Mouse (Mus musculus) right cerebral cortex, postnatal 4 days (tissue): ENCODE measurements around the gene Rreb1.

ENCODE experiments used
- DNase-seq: peaks from one replicate; pipeline ENCODE4 v3.0.0-alpha.2; 2022

Gene Rreb1

GRCm38 (mm10) chr13:37959239-37959907 lies 181.2 kb downstream of the Rreb1 start:
- no peak for DNase-seq

GRCm38 (mm10) chr13:37959936-37960335 lies 181.7 kb downstream of the Rreb1 start:
- DNase-seq, result no peak

GRCm38 (mm10) chr13:37962541-37962940 lies 184.3 kb downstream of the Rreb1 start:
- DNase-seq, result no peak

- peak; percentile 60 for DNase-seq
Observed at GRCm38 (mm10) chr13:37963354-37964007, 185.3 kb downstream of the Rreb1 start.

GRCm38 (mm10) chr13:37964128-37965087 lies 186.2 kb downstream of the Rreb1 start:
- DNase-seq, result no peak

- no peak for DNase-seq
Observed at GRCm38 (mm10) chr13:37965126-37965914, 187.1 kb downstream of the Rreb1 start.

GRCm38 (mm10) chr13:37966256-37967051 lies 188.3 kb downstream of the Rreb1 start:
- no peak for DNase-seq

- no peak for DNase-seq
Observed at GRCm38 (mm10) chr13:37967052-37967437, 188.8 kb downstream of the Rreb1 start.

GRCm38 (mm10) chr13:37967565-37967964 lies 189.4 kb downstream of the Rreb1 start:
- no peak for DNase-seq

- peak; percentile 92 for DNase-seq
Observed at GRCm38 (mm10) chr13:37969337-37969736, 191.1 kb downstream of the Rreb1 start.

GRCm38 (mm10) chr13:37969988-37970387 lies 191.8 kb downstream of the Rreb1 start:
- DNase-seq, result peak; percentile 36

GRCm38 (mm10) chr13:37970887-37971530 lies 192.8 kb downstream of the Rreb1 start:
- DNase-seq, result no peak

GRCm38 (mm10) chr13:37974036-37974435 lies 195.8 kb downstream of the Rreb1 start:
- no peak for DNase-seq

GRCm38 (mm10) chr13:37974731-37975130 lies 196.5 kb downstream of the Rreb1 start:
- no peak for DNase-seq

GRCm38 (mm10) chr13:37979506-37979905 lies 201.3 kb downstream of the Rreb1 start:
- DNase-seq, result no peak

GRCm38 (mm10) chr13:37980346-37980745 lies 202.1 kb downstream of the Rreb1 start:
- no peak for DNase-seq

GRCm38 (mm10) chr13:37981063-37981462 lies 202.9 kb downstream of the Rreb1 start:
- no peak for DNase-seq

- DNase-seq, result no peak
Observed at GRCm38 (mm10) chr13:37986166-37986565, 208.0 kb downstream of the Rreb1 start.

- no peak for DNase-seq
Observed at GRCm38 (mm10) chr13:37989701-37990100, 211.5 kb downstream of the Rreb1 start.

- no peak for DNase-seq
Observed at GRCm38 (mm10) chr13:37992638-37993371, 214.6 kb downstream of the Rreb1 start.

GRCm38 (mm10) chr13:37993376-37993703 lies 215.1 kb downstream of the Rreb1 start:
- DNase-seq, result no peak
